In genomic region chr10:99014737-99015136, GRCm38 (mm10) we compare ENCODE assay signal across 25 mouse cellular contexts.
"Had no signal": no experiment of that assay in that cellular context is flagged by ENCODE, and none has a peak within 500 bp of the region (broad histone marks: within the 10 kb centered on the region; RNA-seq: fewer than 3 reads in every experiment).

No protein-coding gene starts in this region.

- H3K27ac ChIP-seq: gastrocnemius, adult 2 months; heart, embryonic 10.5 days; hindbrain, embryonic 10.5 days; hindbrain, embryonic 12.5 days; hindbrain, embryonic 14.5 days; intestine, embryonic 15.5 days; limb, embryonic 10.5 days; limb, embryonic 12.5 days; liver, embryonic 13.5 days; liver, embryonic 15.5 days had no signal

- ATAC-seq: forebrain, embryonic 16.5 days; hindbrain, embryonic 16.5 days; inflammation-experienced regulatory T-cells, adult 6 months; intestine, embryonic 15.5 days; intestine, postnatal 0 days had no signal

- H3K4me3 ChIP-seq: gastrocnemius, adult 2 months; heart, embryonic 10.5 days; heart, embryonic 12.5 days; hindbrain, embryonic 10.5 days; hindbrain, embryonic 12.5 days; intestine, embryonic 15.5 days; limb, embryonic 10.5 days; limb, embryonic 12.5 days; liver, embryonic 13.5 days; liver, embryonic 15.5 days had no signal

- DNase-seq: gastrocnemius, adult 2 months; gastrocnemius, postnatal 10 days; gastrocnemius, postnatal 25 days; heart, postnatal 10 days; heart, postnatal 4 days; kidney, adult 18-20 months; kidney, adult 8-10 months; kidney, postnatal 10 days; kidney, postnatal 25 days; kidney, postnatal 4 days; liver; liver, embryonic 13.5 days had no signal
